Mouse (Mus musculus): ENCODE data around the gene Arhgap31. TPM values are rescaled to one million over a fixed set of nuclear protein-coding genes. Genes with fewer than 3 reads are reported as not detected.
A peak's percentile ranks its signal among the peaks of the same experiment; 100 is the strongest.

Arhgap31 gene
- polyA plus RNA-seq, 1 experiment from 2014 or later: 14.0 TPM

DNA sequence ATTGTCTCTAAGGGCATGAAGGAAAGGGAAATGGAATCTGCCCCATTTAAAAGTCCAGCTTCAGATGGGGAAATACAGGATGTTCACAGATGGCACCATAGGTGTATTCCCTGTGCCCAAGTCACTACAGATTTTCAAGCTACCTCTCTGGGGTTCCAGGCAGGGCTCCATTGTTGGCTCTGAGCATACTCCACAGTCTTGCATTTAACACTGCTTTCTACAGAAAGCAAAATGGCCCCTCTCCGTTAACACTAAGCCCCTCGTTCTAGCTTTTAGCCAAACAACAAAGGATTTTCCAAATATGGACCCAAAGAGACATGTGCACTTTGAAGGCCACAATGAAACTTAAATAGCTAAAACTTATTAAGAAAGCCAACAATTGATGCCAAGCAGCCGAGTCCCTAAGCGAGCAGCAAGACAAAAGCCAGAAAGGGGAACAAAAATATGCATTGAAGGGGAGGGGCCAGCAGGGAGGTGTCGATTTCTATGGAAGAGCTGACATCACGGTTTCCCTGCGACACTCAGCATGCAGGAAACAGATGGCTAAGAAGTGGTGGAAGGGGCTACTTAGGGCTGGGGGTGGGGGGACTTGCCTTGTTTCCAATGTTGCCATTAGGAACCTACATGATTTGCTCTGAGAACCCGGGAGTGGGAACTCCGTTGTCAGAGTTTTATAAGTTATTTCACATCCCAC lies 11.4 kb downstream of the Arhgap31 start:
- WGBS: 38% methylated on average over 9 of the region's 9 CpGs
- no peak overlapping the region for H3K9ac ChIP-seq
- H3K4me1 ChIP-seq: peaks cover 34% of the 10 kb centered on the region
- peak overlapping the region; percentile 71 for H3K27ac ChIP-seq
- H3K36me3 ChIP-seq: no peaks in the 10 kb centered on the region
- peak overlapping the region; percentile 7; the same call in 1 of the 2 replicates for H3K4me2 ChIP-seq
- ATAC-seq (ENCODE audit: insufficient number of reproducible peaks, insufficient read depth, low FRiP score, low TSS enrichment, low read depth): peak; percentile 67; the same call in 1 of the 2 replicates
- H3K9me3 ChIP-seq: no peaks in the 10 kb centered on the region
- no peaks in the 10 kb centered on the region for H3K27me3 ChIP-seq
- H3K4me3 ChIP-seq: no peak overlapping the region

DNA sequence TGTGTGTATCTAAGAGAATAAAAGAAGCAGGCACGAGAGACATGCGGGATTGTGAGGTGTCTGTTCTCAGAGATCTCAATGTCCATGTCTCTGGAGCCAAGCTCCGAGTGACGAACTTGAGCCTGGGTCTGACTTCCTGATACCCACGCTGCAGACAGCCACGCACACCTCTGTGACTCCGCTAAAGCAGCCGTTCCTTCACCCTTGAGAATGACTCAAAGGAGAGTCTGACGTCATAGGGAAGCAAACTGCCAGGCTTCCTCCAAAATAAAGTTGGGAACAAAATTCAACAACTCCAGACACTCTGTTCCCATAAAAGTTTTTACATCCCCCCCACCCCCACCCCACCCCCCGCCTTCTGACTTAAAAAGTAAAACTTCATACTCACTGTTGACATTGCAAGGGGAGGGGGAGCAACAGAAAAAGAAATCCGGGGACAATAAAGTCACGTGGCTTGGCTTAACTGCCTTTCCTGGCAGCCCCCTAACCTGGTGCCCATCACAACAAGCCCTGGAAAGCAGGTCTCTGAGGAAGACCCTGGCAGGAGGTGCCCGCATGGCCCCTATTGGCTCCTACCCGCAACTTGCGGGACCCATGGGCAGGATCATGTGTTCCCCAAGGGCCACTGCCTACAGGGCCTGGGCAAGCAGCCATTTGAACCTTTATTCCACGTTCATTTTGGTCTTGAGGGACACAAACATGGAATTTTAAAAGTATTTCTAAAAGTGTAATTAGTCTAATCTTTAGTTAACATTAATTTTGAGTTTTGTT lies 12.5 kb downstream of the Arhgap31 start:
- no peak overlapping the region; the same call in 1 of the 2 replicates for H3K27ac ChIP-seq

DNA sequence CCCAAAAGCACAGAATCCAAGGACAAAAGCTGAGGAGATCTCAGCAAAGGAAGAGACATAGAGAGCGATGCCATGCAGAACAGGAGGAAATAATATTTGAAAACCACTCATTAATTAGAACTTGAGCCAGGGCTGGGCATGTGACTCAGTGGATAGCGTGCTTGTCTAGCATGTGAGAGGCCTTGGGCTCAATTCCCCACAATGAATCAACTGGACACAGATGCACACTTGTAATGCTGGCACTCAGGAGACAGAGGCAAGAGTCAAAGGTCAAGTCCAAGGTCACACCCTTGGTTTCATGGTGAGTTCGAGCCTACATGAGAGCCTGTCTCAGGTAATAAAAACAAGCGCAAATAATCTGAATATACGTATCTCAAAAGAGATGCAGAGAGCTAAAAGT lies 15.5 kb downstream of the Arhgap31 start:
- Histone ChIP-seq H3K9me3 (no peaks in the 10 kb centered on the region; the same call in 1 of the 2 replicates), H3K27me3 (no peaks in the 10 kb centered on the region), H3K4me1 (peaks cover 18% of the 10 kb centered on the region), H3K27ac (no peak overlapping the region), H3K9ac (no peak overlapping the region), H3K36me3 (no peaks in the 10 kb centered on the region; the same call in 1 of the 2 replicates), H3K4me3 (no peak overlapping the region), H3K4me2 (no peak overlapping the region)
- no peak for ATAC-seq (ENCODE audit: insufficient number of reproducible peaks, insufficient read depth, low FRiP score, low TSS enrichment, low read depth)
- WGBS: 78% methylated on average over 5 of the region's 5 CpGs

More for the DNA sequence above, 12.5 kb downstream of the Arhgap31 start:
- Histone ChIP-seq H3K9ac (no peak overlapping the region), H3K4me1 (peaks cover 26% of the 10 kb centered on the region), H3K36me3 (no peaks in the 10 kb centered on the region), H3K9me3 (no peaks in the 10 kb centered on the region; the same call in 1 of the 2 replicates), H3K27me3 (no peaks in the 10 kb centered on the region), H3K4me2 (no peak overlapping the region), H3K4me3 (no peak overlapping the region)
- no peak for ATAC-seq (ENCODE audit: insufficient number of reproducible peaks, insufficient read depth, low FRiP score, low TSS enrichment, low read depth)
- 78% methylated on average over 16 of the region's 16 CpGs for WGBS

DNA sequence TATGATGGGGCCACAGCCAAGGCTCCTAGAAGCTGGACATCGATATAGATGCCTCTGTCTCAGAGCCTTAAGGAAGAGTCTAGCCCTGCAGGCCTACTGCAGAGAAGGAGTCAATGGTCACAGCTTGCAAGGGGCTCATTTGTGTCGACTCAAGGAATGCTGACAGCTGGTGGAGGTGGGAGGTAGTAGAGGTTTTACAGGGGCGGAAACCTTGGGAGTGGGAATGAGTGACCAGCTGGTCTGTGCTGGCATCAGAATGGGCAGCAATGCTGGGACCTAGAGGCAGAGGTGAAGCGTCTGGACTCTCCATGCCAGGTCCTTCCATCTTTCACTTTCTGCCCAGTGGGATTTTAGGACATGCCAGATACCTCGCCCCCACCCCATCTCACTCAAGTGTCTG lies 17.5 kb downstream of the Arhgap31 start:
- H3K27ac ChIP-seq: no peak overlapping the region
- WGBS: 84% methylated on average over 5 of the region's 5 CpGs

DNA sequence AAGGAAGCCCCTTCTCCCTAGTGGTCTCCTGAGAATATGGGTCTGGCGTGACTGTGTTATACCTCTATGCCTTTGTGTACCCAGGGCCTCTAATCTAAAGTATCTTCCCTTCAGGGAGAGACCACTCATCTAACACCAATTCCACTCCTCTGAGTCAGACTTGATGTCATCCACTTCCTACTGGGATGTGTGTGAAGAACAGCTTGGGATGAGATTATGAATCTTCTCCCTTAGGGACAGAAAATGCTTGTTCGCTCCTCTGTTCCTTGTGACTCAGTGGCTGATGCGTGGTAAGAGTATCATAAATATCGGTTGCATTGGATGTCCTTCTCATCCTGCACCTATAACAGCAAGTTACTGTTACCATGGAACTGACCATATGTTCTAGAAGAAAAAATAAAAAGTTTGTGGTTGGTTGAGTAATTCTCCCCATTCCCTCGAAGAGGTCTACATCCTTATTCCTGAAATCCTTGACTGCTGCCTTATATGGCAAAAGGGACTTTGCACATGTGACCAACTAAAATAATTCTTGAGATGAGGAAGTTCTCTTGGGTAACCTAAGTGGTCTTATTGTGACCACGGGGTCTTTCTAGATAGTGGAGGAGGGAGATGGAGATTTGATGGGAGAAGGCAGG lies 18.1 kb downstream of the Arhgap31 start:
- Histone ChIP-seq H3K36me3 (peaks cover 4% of the 10 kb centered on the region; the same call in 1 of the 2 replicates), H3K4me3 (no peak overlapping the region), H3K4me1 (peaks cover 6% of the 10 kb centered on the region), H3K4me2 (no peak overlapping the region), H3K27me3 (no peaks in the 10 kb centered on the region), H3K27ac (no peak overlapping the region), H3K9ac (no peak overlapping the region), H3K9me3 (no peaks in the 10 kb centered on the region; the same call in 1 of the 2 replicates)
- ATAC-seq (ENCODE audit: insufficient number of reproducible peaks, insufficient read depth, low FRiP score, low TSS enrichment, low read depth): no peak
- WGBS: 95% methylated on average over 6 of the region's 6 CpGs

More for the DNA sequence above, 17.5 kb downstream of the Arhgap31 start:
- Histone ChIP-seq H3K4me1 (peaks cover 5% of the 10 kb centered on the region), H3K9ac (no peak overlapping the region), H3K9me3 (no peaks in the 10 kb centered on the region; the same call in 1 of the 2 replicates), H3K36me3 (peaks cover 4% of the 10 kb centered on the region; the same call in 1 of the 2 replicates), H3K4me2 (no peak overlapping the region), H3K27me3 (no peaks in the 10 kb centered on the region), H3K4me3 (no peak overlapping the region)
- ATAC-seq (ENCODE audit: insufficient number of reproducible peaks, insufficient read depth, low FRiP score, low TSS enrichment, low read depth): no peak

DNA sequence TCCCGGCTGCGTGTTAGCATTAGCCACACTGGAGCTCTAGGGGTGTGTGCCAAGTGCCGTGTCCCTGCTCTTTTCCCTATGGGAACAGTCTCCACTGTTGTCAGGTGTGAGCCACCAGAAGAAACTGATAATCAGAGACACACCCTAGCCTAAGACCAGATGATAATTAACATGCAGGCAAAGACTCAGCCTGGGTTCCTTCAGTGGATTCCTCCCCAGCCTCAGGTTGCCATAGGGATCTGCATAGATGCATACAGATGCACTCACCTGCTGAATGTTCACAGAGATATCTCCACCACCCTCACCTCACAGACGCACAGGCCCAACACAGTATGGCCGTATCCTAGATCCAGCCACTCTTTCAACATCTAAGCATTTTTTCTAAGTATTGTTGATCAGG lies 22.6 kb downstream of the Arhgap31 start:
- Histone ChIP-seq H3K27ac (no peak overlapping the region), H3K9ac (no peak overlapping the region), H3K4me2 (no peak overlapping the region), H3K9me3 (no peaks in the 10 kb centered on the region; the same call in 1 of the 2 replicates), H3K4me3 (no peak overlapping the region), H3K4me1 (peaks cover 40% of the 10 kb centered on the region), H3K27me3 (no peaks in the 10 kb centered on the region), H3K36me3 (peaks cover 4% of the 10 kb centered on the region; the same call in 1 of the 2 replicates)
- 89% methylated on average over 5 of the region's 5 CpGs for WGBS
- no peak for ATAC-seq (ENCODE audit: insufficient number of reproducible peaks, insufficient read depth, low FRiP score, low TSS enrichment, low read depth)

DNA sequence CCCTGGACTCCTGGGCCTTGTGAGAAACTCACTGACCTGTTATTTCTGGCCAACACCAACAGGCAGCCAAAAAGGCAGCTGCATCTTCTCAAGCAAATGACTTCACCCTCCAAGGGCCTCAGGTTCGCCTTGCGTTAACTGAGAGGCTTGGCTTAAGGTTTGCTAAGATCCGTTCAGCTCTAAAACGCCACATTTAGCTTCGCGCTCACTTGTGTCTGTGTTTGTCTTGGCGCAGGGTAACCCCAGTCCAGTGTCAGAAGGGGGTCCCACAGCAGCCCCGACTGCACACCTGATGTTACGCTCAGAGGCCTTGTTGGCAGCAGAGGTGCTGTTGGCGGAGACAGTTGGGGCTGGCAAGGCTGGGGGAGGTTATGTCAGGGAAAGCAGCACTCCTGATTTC lies 23.3 kb downstream of the Arhgap31 start:
- Histone ChIP-seq H3K4me1 (peaks cover 40% of the 10 kb centered on the region), H3K27ac (no peak overlapping the region; the same call in 1 of the 2 replicates), H3K9me3 (no peaks in the 10 kb centered on the region), H3K9ac (no peak overlapping the region), H3K4me2 (no peak overlapping the region), H3K4me3 (no peak overlapping the region), H3K27me3 (no peaks in the 10 kb centered on the region), H3K36me3 (peaks cover 4% of the 10 kb centered on the region; the same call in 1 of the 2 replicates)
- ATAC-seq (ENCODE audit: insufficient number of reproducible peaks, insufficient read depth, low FRiP score, low TSS enrichment, low read depth): no peak
- WGBS: 82% methylated on average over 10 of the region's 10 CpGs

DNA sequence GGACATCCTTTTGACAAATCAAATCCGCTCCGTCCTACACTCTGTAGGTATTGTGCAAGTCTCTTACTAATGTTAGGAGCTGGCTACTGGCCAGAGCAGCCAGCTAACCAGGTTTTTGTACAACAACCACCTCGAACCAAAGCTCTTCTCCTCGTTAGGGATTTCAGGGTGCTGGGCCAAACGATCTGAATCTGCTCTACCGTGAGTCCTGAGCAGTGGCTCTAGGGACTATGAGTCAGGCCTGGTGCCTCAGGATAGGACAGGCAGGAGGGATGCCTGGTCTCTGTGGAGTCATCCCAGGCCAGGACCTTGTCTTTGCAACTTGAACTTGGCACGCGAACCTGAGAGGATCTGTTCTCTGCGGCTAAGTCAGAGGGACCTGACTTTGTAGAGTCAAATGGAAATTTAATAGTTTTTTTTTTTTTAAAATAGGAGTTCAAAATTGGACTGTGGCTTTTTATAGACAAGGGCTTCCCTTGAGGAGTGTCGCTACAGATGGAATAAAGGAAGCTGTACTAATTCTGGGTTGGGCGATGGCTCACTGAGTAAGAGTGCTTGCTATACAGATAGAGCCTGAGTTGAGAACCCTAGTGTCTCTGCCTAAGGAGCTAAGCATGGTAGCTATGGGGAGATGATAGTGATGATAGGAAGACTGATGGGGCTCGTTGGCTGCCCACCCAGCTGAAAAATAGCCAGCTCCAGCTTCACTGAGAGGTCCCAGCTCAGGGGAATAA lies 24.4 kb downstream of the Arhgap31 start:
- Histone ChIP-seq H3K4me2 (peak overlapping the region; percentile 32; the same call in 1 of the 2 replicates), H3K4me1 (peaks cover 40% of the 10 kb centered on the region), H3K9me3 (no peaks in the 10 kb centered on the region), H3K9ac (no peak overlapping the region), H3K27ac (peak overlapping the region; percentile 82; the same call in 1 of the 2 replicates), H3K36me3 (peaks cover 4% of the 10 kb centered on the region; the same call in 1 of the 2 replicates), H3K4me3 (no peak overlapping the region), H3K27me3 (no peaks in the 10 kb centered on the region)
- no peak for ATAC-seq (ENCODE audit: insufficient number of reproducible peaks, insufficient read depth, low FRiP score, low TSS enrichment, low read depth)
- WGBS: 79% methylated on average over 12 of the region's 12 CpGs

DNA sequence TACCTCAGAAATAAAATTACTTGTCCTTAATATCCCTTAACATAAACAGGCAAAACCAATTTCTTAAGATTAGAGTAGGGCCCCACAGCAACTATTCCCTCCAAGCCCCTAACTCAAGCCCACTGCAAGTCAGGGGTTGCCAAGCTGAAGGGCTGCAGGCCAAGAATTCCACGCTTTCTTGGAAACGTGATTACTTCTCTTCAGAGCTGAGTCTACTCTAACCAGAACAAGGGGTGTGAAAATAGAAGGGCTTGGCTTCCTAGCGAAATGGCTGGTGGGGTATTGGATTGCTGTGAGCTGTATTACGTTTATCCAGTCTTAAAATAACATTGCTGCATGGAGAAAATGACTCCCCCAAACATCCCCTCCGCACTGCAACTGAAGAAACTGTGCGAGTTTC lies 25.4 kb downstream of the Arhgap31 start:
- H3K4me2 ChIP-seq: peak overlapping the region; percentile 32
- no peak overlapping the region for H3K4me3 ChIP-seq

DNA sequence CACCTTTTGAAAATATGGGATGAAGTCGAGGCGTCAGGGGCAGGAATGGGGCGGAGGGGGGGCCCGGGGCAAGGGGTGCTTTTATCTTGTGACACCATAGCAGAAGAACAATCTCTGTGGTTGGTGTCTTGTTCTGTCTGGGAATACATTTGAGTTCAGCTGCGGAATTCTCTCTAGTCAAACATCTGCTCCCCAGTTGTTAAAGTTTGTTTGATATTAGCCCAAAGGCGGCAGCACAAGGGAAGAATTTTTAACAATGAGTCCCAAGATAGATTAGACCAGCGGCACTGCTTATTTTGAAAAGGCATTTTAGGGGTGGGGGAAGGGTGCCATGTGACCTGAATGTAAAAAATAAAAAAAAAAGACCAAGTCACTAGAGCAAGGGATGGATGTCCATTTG lies 30.0 kb downstream of the Arhgap31 start:
- no peak overlapping the region for H3K9ac ChIP-seq
- no peaks in the 10 kb centered on the region for H3K9me3 ChIP-seq
- H3K27me3 ChIP-seq: no peaks in the 10 kb centered on the region
- H3K36me3 ChIP-seq: no peaks in the 10 kb centered on the region
- no peak overlapping the region for H3K4me2 ChIP-seq
- peaks cover 34% of the 10 kb centered on the region for H3K4me1 ChIP-seq
- ATAC-seq (ENCODE audit: insufficient number of reproducible peaks, insufficient read depth, low FRiP score, low TSS enrichment, low read depth): no peak
- no peak overlapping the region for H3K4me3 ChIP-seq
- no peak overlapping the region for H3K27ac ChIP-seq
- WGBS: 47% methylated on average over 7 of the region's 7 CpGs

More for the DNA sequence above, 25.4 kb downstream of the Arhgap31 start:
- H3K4me1 ChIP-seq: peaks cover 40% of the 10 kb centered on the region
- H3K36me3 ChIP-seq: peaks cover 4% of the 10 kb centered on the region; the same call in 1 of the 2 replicates
- peak overlapping the region; percentile 82 for H3K27ac ChIP-seq
- H3K9me3 ChIP-seq: no peaks in the 10 kb centered on the region
- 22% methylated on average over 6 of the region's 6 CpGs for WGBS
- peak; percentile 71 for ATAC-seq (ENCODE audit: insufficient number of reproducible peaks, insufficient read depth, low FRiP score, low TSS enrichment, low read depth)
- no peaks in the 10 kb centered on the region for H3K27me3 ChIP-seq
- H3K9ac ChIP-seq: 0 out of 2 replicates have a peak overlapping the region, but pooled peaks have one; percentile 6

DNA sequence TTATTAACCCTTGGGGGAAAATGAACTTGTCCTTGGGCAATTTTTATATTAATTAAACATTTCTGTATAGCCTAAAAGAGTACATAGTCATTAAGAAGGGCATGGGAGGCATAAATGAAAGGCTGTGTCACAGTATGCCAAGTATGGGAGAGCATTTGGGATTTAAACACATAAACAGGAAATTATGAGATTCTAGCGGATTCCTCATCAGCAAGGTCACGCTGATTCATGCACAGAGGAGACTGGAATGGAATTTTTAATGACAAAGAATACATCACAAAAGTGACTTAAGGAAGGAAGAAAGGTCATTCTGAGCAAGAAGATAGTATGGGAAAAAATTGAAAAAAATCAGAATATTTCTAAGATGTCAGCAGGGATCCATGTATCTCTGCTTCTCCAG lies 31.8 kb downstream of the Arhgap31 start:
- 91% methylated on average over 2 of the region's 2 CpGs for WGBS
- H3K27ac ChIP-seq: no peak overlapping the region
- H3K27me3 ChIP-seq: no peaks in the 10 kb centered on the region
- H3K4me3 ChIP-seq: no peak overlapping the region
- H3K9me3 ChIP-seq: no peaks in the 10 kb centered on the region
- H3K4me2 ChIP-seq: no peak overlapping the region
- H3K9ac ChIP-seq: no peak overlapping the region
- peaks cover 18% of the 10 kb centered on the region for H3K4me1 ChIP-seq
- no peaks in the 10 kb centered on the region for H3K36me3 ChIP-seq
- ATAC-seq (ENCODE audit: insufficient number of reproducible peaks, insufficient read depth, low FRiP score, low TSS enrichment, low read depth): no peak

Data from embryonic facial prominence, embryonic 13.5 days (tissue).